Mouse (Mus musculus): ENCODE data around the gene Olfr1000. TPM values are rescaled to one million over a fixed set of nuclear protein-coding genes. Genes with fewer than 3 reads are reported as not detected.
"Not testable (repeated sequence)": the region's sequence is repeated elsewhere in the genome, so short reads cannot be mapped to it uniquely, and the experiment has no call there.

Gene Olfr1000
- polyA plus RNA-seq (2015; fragmentation: Nextera tagmentation; extraction: Ambion mirVana) = not detected in 2 replicates

DNA sequence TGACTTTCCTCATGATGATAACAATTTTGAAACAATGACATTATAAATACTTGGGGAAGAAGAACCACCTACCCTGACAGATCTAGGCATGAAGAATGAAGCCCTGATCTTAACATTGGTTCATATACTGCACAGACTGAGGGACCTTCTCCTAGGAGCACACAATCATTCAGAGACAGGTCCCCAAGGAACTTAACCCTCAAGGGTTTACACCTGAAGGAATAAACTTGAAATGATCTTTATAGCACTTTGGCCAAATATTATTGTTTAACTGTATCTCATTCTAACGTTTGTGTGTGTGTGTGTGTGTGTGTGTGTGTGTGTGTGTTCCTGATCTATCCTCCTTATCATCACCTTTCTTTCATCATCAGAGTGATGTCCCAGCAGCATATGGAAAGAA lies at the start of gene Olfr1000:
Gene Olfr1000, minus strand, starts transcription at position 101 of the 400 bp plus-strand sequence.
- TF ChIP-seq CTCF (IDR thresholded peaks at IDR 0.05; ENCODE audit: low read depth) = no peak
- H3K4me3 ChIP-seq (ENCODE audit: low read depth, low read length) = no peak within 1 kb of the TSS
- H3K4me2 ChIP-seq (replicated peaks; ENCODE audit: low read depth) = no peak within 1 kb of the TSS
- 59% methylated on average over 1 of the region's 1 CpGs for WGBS
- no peaks in the 10 kb centered on the region for H3K9me3 ChIP-seq (ENCODE audit: control insufficient read depth)
- no peaks in the 10 kb centered on the region for H3K36me3 ChIP-seq (ENCODE audit: control insufficient read depth, insufficient read depth)
- no peaks in the 10 kb centered on the region for H3K4me1 ChIP-seq (replicated peaks; ENCODE audit: control insufficient read depth, insufficient read depth, low read length)
- no peaks in the 10 kb centered on the region for H3K27me3 ChIP-seq (replicated peaks; ENCODE audit: control insufficient read depth, insufficient read depth, low read length)
- no peak for ATAC-seq
- H3K9ac ChIP-seq (ENCODE audit: low read depth, low read length) = no peak within 1 kb of the TSS
- no peak within 1 kb of the TSS for H3K27ac ChIP-seq (ENCODE audit: low read depth, low read length)

DNA sequence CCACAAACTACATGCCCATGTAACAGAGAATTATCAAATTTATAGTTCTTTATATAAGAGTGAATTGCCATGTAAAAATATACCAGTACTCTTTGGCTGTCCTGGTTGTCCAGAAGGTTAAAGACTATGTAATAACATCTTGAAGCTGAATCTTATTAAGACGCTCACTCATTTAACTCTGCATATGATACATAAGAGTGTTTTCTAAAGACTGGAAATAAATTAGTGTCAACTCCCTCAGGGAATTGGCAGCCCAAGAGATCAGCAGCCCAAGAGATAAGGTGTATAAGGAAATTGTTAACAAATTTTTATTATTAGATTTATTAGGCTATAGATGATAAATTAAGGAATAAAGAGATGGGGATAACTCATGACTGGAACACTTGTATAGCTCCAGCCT lies 38.9 kb upstream of the Olfr1000 start, which contains the start of gene Olfr1002:
Gene Olfr1002, minus strand, starts transcription at position 101 of the 400 bp plus-strand sequence.
- no peak within 1 kb of the TSS for H3K4me3 ChIP-seq (ENCODE audit: low read depth, low read length)

DNA sequence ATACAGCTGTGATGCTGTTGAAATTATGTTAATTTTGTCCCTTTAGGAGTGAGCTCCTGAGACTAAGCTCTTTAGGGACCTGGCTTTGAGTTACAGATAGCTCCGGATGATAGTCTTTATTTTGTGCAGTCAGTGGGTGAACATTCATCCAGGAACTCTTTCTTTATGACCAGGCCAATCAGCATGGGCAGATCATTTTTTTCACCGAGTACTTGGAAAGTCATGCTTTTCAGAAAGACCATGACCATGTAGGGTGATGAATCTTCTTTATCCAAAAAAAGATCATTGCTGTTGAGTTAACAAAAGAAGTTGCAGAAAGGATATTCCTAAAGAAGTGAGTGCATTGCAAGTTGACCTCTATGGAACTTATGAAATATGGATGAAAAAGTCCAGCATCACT lies 23.1 kb downstream of the Olfr1000 start, which contains the start of gene Olfr998:
Gene Olfr998, plus strand, starts transcription at position 301 of the 400 bp plus-strand sequence.
- not testable (repeated sequence) for H3K27ac ChIP-seq (ENCODE audit: low read depth, low read length); ATAC-seq; H3K27me3 ChIP-seq (replicated peaks; ENCODE audit: control insufficient read depth, insufficient read depth, low read length); H3K4me2 ChIP-seq (replicated peaks; ENCODE audit: low read depth); H3K36me3 ChIP-seq (ENCODE audit: control insufficient read depth, insufficient read depth); H3K9me3 ChIP-seq (ENCODE audit: control insufficient read depth); H3K4me1 ChIP-seq (replicated peaks; ENCODE audit: control insufficient read depth, insufficient read depth, low read length); H3K9ac ChIP-seq (ENCODE audit: low read depth, low read length); H3K4me3 ChIP-seq (ENCODE audit: low read depth, low read length)
- WGBS = 84% methylated on average over 2 of the region's 2 CpGs

More for the DNA sequence above, 38.9 kb upstream of the Olfr1000 start, which contains the start of gene Olfr1002:
- 92% methylated on average over 1 of the region's 1 CpGs for WGBS
- H3K9me3 ChIP-seq (ENCODE audit: control insufficient read depth) = no peaks in the 10 kb centered on the region
- H3K36me3 ChIP-seq (ENCODE audit: control insufficient read depth, insufficient read depth) = no peaks in the 10 kb centered on the region
- H3K4me2 ChIP-seq (replicated peaks; ENCODE audit: low read depth) = no peak within 1 kb of the TSS
- no peak for ATAC-seq
- no peaks in the 10 kb centered on the region for H3K4me1 ChIP-seq (replicated peaks; ENCODE audit: control insufficient read depth, insufficient read depth, low read length)
- H3K27me3 ChIP-seq (replicated peaks; ENCODE audit: control insufficient read depth, insufficient read depth, low read length) = no peaks in the 10 kb centered on the region
- no peak within 1 kb of the TSS for H3K27ac ChIP-seq (ENCODE audit: low read depth, low read length)
- TF ChIP-seq CTCF (IDR thresholded peaks at IDR 0.05; ENCODE audit: low read depth) = no peak
- no peak within 1 kb of the TSS for H3K9ac ChIP-seq (ENCODE audit: low read depth, low read length)

DNA sequence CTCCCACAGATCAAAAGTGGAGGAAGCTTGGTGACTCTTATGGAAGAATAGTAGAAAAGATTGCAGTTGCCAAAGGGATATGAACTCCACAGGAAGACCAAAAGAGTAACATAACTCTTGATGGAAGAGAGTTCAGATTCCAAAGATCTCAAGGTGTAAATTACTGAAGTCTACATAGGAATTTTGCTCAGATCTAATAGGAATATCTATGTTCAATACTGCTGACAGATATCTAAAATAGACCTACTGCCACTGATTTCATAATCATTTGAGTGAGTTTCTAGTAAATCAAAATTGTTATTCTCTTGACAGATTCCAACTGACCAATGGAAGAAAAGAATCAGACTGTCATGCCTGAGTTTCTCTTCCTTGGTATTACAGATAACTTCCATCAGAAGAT lies 32.8 kb downstream of the Olfr1000 start, which contains the start of gene Olfr996:
Gene Olfr996, plus strand, starts transcription at position 301 of the 400 bp plus-strand sequence.
- Histone ChIP-seq H3K9ac (ENCODE audit: low read depth, low read length) (no peak within 1 kb of the TSS), H3K4me1 (replicated peaks; ENCODE audit: control insufficient read depth, insufficient read depth, low read length) (no peaks in the 10 kb centered on the region), H3K9me3 (ENCODE audit: control insufficient read depth) (no peaks in the 10 kb centered on the region), H3K4me3 (ENCODE audit: low read depth, low read length) (no peak within 1 kb of the TSS), H3K4me2 (replicated peaks; ENCODE audit: low read depth) (no peak within 1 kb of the TSS), H3K27ac (ENCODE audit: low read depth, low read length) (no peak within 1 kb of the TSS), H3K27me3 (replicated peaks; ENCODE audit: control insufficient read depth, insufficient read depth, low read length) (no peaks in the 10 kb centered on the region), H3K36me3 (ENCODE audit: control insufficient read depth, insufficient read depth) (no peaks in the 10 kb centered on the region)
- no peak for TF ChIP-seq CTCF (IDR thresholded peaks at IDR 0.05; ENCODE audit: low read depth)
- ATAC-seq = no peak

DNA sequence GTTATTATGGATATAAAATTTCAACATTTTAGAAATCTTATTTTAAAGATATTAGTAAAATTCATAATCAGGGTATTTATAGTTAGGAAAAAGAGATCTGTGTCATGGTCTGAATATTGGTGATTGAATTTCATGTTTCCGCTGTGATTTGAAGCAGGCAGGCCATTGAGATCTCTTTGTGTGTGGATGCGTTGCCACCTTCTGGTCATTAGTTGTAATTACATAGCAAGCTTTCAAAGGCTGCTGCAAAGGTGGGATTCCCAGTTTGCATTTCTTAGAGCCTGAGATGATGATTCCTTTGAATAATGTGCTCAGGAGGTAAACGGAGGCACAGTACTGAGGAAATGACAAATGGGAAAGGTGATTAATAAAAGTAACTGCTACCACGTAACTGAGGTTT lies 50.5 kb downstream of the Olfr1000 start:
- no peak overlapping the region for H3K4me3 ChIP-seq (ENCODE audit: low read depth, low read length)
- H3K27me3 ChIP-seq (replicated peaks; ENCODE audit: control insufficient read depth, insufficient read depth, low read length) = no peaks in the 10 kb centered on the region
- WGBS = 21% methylated on average over 4 of the region's 4 CpGs
- ATAC-seq = no peak
- H3K27ac ChIP-seq (ENCODE audit: low read depth, low read length) = no peak overlapping the region
- H3K4me2 ChIP-seq (replicated peaks; ENCODE audit: low read depth) = no peak overlapping the region
- no peak overlapping the region for H3K9ac ChIP-seq (ENCODE audit: low read depth, low read length)
- no peaks in the 10 kb centered on the region for H3K36me3 ChIP-seq (ENCODE audit: control insufficient read depth, insufficient read depth)
- TF ChIP-seq CTCF (IDR thresholded peaks at IDR 0.05; ENCODE audit: low read depth) = peak; percentile 88
- H3K4me1 ChIP-seq (replicated peaks; ENCODE audit: control insufficient read depth, insufficient read depth, low read length) = no peaks in the 10 kb centered on the region
- H3K9me3 ChIP-seq (ENCODE audit: control insufficient read depth) = no peaks in the 10 kb centered on the region

DNA sequence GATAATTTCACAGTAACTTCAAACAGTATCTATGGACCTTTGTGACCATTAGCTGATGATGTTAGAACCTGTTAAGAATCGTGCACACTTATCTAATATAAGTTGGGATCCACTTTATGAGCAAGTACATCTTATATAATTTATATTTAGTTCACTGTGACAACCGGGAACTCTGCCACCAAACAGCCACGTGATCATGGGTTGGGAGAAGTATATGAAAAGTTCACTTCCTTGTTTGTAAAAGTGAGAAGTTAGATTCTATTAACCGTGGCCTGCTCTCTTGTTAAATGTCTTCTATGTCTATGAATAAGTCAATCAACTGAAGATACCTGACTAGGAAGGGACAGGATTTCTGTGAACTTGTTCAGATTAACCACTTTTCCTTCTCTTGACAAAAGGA lies 51.5 kb downstream of the Olfr1000 start:
- no peak for ATAC-seq
- Histone ChIP-seq H3K27me3 (replicated peaks; ENCODE audit: control insufficient read depth, insufficient read depth, low read length) (no peaks in the 10 kb centered on the region), H3K27ac (ENCODE audit: low read depth, low read length) (no peak overlapping the region), H3K4me2 (replicated peaks; ENCODE audit: low read depth) (no peak overlapping the region), H3K4me3 (ENCODE audit: low read depth, low read length) (no peak overlapping the region), H3K4me1 (replicated peaks; ENCODE audit: control insufficient read depth, insufficient read depth, low read length) (no peaks in the 10 kb centered on the region), H3K9ac (ENCODE audit: low read depth, low read length) (no peak overlapping the region), H3K9me3 (ENCODE audit: control insufficient read depth) (no peaks in the 10 kb centered on the region), H3K36me3 (ENCODE audit: control insufficient read depth, insufficient read depth) (no peaks in the 10 kb centered on the region)
- TF ChIP-seq CTCF (IDR thresholded peaks at IDR 0.05; ENCODE audit: low read depth) = no peak
- 19% methylated on average over 4 of the region's 4 CpGs for whole genome bisulfite sequencing

Other genes starting within 250 kb of the Olfr1000 start
- gene Olfr988, start 248.7 kb downstream of the Olfr1000 start, polyA plus RNA-seq (2015; fragmentation: Nextera tagmentation; extraction: Ambion mirVana) = not detected in 2 replicates
- gene Olfr992, start 202.4 kb downstream of the Olfr1000 start, polyA plus RNA-seq (2015; fragmentation: Nextera tagmentation; extraction: Ambion mirVana) = not detected in 2 replicates
- not detected in 2 replicates for gene Olfr993, start 197.0 kb downstream of the Olfr1000 start, polyA plus RNA-seq (2015; fragmentation: Nextera tagmentation; extraction: Ambion mirVana)
- not detected in 2 replicates for gene Olfr994, start 175.5 kb downstream of the Olfr1000 start, polyA plus RNA-seq (2015; fragmentation: Nextera tagmentation; extraction: Ambion mirVana)
- gene Olfr995, start 168.3 kb downstream of the Olfr1000 start, polyA plus RNA-seq (2015; fragmentation: Nextera tagmentation; extraction: Ambion mirVana) = not detected in 2 replicates
- 0.05 and 0.21 TPM in 2 replicates for gene 4833423E24Rik, start 92.9 kb downstream of the Olfr1000 start, polyA plus RNA-seq (2015; fragmentation: Nextera tagmentation; extraction: Ambion mirVana)
- gene Olfr996, start 32.7 kb downstream of the Olfr1000 start, polyA plus RNA-seq (2015; fragmentation: Nextera tagmentation; extraction: Ambion mirVana) = not detected in 2 replicates
- not detected in 2 replicates for gene Olfr998, start 23.0 kb downstream of the Olfr1000 start, polyA plus RNA-seq (2015; fragmentation: Nextera tagmentation; extraction: Ambion mirVana)
- gene Olfr1002, start 38.8 kb upstream of the Olfr1000 start, polyA plus RNA-seq (2015; fragmentation: Nextera tagmentation; extraction: Ambion mirVana) = not detected in 2 replicates
- gene Olfr154, start 52.6 kb upstream of the Olfr1000 start, polyA plus RNA-seq (2015; fragmentation: Nextera tagmentation; extraction: Ambion mirVana) = not detected in 2 replicates
- gene Olfr1006, start 66.9 kb upstream of the Olfr1000 start, polyA plus RNA-seq (2015; fragmentation: Nextera tagmentation; extraction: Ambion mirVana) = not detected in 2 replicates
- gene Olfr1008, start 77.5 kb upstream of the Olfr1000 start, polyA plus RNA-seq (2015; fragmentation: Nextera tagmentation; extraction: Ambion mirVana) = not detected in 2 replicates
- gene Olfr1009, start 103.5 kb upstream of the Olfr1000 start, polyA plus RNA-seq (2015; fragmentation: Nextera tagmentation; extraction: Ambion mirVana) = not detected in 2 replicates
- not detected in 2 replicates for gene Olfr1012, start 150.9 kb upstream of the Olfr1000 start, polyA plus RNA-seq (2015; fragmentation: Nextera tagmentation; extraction: Ambion mirVana)
- gene Olfr1013, start 155.2 kb upstream of the Olfr1000 start, polyA plus RNA-seq (2015; fragmentation: Nextera tagmentation; extraction: Ambion mirVana) = not detected in 2 replicates
- gene Olfr1014, start 160.8 kb upstream of the Olfr1000 start, polyA plus RNA-seq (2015; fragmentation: Nextera tagmentation; extraction: Ambion mirVana) = not detected in 2 replicates
- gene Olfr1015, start 170.1 kb upstream of the Olfr1000 start, polyA plus RNA-seq (2015; fragmentation: Nextera tagmentation; extraction: Ambion mirVana) = not detected in 2 replicates
- gene Olfr1016, start 190.6 kb upstream of the Olfr1000 start, polyA plus RNA-seq (2015; fragmentation: Nextera tagmentation; extraction: Ambion mirVana) = not detected in 2 replicates
- not detected in 2 replicates for gene Olfr1018, start 206.6 kb upstream of the Olfr1000 start, polyA plus RNA-seq (2015; fragmentation: Nextera tagmentation; extraction: Ambion mirVana)
- not detected in 2 replicates for gene Olfr1019, start 233.6 kb upstream of the Olfr1000 start, polyA plus RNA-seq (2015; fragmentation: Nextera tagmentation; extraction: Ambion mirVana)
- gene Olfr1020, start 235.1 kb upstream of the Olfr1000 start, polyA plus RNA-seq (2015; fragmentation: Nextera tagmentation; extraction: Ambion mirVana) = not detected in 2 replicates